Mouse (Mus musculus): ENCODE measurements around the gene Dpy19l3.

DNA sequence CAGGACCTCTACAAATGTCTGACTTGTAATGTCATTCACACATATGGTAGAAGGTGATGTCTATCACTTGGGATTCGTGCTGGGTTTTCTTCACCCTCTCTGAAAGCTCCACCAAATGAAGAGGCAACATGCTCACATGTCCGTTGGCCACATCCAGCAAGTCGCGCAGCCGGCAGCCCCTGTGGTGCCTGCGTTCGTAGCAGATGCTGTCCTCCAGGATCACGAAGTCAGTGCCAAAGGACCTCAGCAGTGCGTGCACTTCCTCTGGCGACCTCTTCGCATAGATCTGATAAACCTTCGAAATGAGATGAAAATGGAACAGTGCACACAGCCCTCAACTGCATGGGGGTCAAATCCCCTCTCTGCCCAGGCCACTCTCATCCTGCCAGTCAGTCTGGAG, 61.6 kb downstream of the Dpy19l3 start:
- TF ChIP-seq POLR2A (IDR thresholded peaks at IDR 0.05; ENCODE audit: low read depth, low read length) (no peak), CTCF (IDR thresholded peaks at IDR 0.05; ENCODE audit: extremely low read depth, insufficient read length, insufficient replicate concordance, low read depth, low read length) (no peak)

Measured in small intestine, adult 2 months (tissue).